Mouse (Mus musculus): ENCODE measurements around the gene Nags.

DNA sequence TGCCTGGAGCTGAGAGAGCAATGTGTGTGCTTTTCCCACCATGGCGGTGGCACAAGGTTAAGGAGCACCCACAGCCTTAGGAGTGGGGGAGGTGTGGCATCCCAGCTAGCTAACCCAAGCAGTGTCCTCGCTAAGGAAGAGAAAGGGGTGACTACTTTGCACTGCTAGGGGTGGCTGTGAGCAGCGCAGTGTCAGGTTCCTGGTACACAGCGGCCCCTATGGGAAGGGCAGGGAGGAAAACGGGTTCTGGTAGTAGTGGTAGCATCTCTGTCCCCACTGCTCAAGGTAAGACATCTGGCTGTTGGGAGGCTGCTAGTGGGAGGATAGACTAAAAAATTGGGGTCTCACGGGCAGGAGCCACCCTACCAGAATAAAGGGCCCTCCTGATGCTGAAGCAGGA is 52.9 kb downstream of the Nags start:
- TF ChIP-seq CTCF (IDR thresholded peaks at IDR 0.05; ENCODE audit: insufficient read depth, low read length), result no peak
- no peak for TF ChIP-seq POLR2A (IDR thresholded peaks at IDR 0.05; ENCODE audit: borderline replicate concordance, extremely low read depth, low read depth, low read length)
